Mouse (Mus musculus) inflammation-experienced regulatory T-cells, adult 6 months (primary cell): ENCODE measurements around the gene Maml3. TPM values are rescaled to one million over a fixed set of nuclear protein-coding genes. Genes with fewer than 3 reads are reported as not detected.

ENCODE experiments used
- ATAC-seq: one replicate; pipeline ENCODE4 v1.8.0; 2017
- polyA plus RNA-seq, 3 experiments: library from polyadenylated mRNA; unstranded; fragments of 100-300 nt; shearing (Covaris generic); gene quantifications; one replicate each; pipeline ENCODE4 v1.2.1; 2017

Maml3 gene
- polyA plus RNA-seq, 3 experiments from 2014 or later: 0.68 to 2.2 TPM; not detected in 1

GRCm38 (mm10) chr3:51817329-51817728 lies 287.5 kb downstream of the Maml3 start:
- ATAC-seq: no peak

GRCm38 (mm10) chr3:51816517-51817285 lies 288.2 kb downstream of the Maml3 start:
- no peak for ATAC-seq

- no peak for ATAC-seq
Observed at GRCm38 (mm10) chr3:51814073-51814472, 290.8 kb downstream of the Maml3 start.

DNA sequence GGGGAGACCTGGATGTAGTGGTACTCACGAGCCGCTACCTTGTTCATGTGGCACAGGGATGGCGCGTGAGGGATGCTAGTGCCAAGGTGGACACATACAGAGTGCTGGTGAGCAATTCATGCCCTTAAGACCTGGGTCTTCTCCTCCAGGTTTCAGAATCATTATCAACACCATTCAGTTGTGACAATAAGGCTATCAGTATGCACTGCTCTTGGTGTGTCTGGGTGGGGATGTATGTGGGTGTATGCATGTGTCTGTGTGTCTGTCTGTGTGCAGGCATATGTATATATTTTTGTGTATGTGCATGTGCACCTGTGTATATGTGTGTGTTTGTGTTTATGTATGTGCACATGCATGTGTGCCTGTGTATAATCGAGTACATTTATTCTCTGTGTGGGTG lies 291.7 kb downstream of the Maml3 start:
- ATAC-seq: no peak

GRCm38 (mm10) chr3:51810731-51811130 lies 294.1 kb downstream of the Maml3 start:
- ATAC-seq: no peak

DNA sequence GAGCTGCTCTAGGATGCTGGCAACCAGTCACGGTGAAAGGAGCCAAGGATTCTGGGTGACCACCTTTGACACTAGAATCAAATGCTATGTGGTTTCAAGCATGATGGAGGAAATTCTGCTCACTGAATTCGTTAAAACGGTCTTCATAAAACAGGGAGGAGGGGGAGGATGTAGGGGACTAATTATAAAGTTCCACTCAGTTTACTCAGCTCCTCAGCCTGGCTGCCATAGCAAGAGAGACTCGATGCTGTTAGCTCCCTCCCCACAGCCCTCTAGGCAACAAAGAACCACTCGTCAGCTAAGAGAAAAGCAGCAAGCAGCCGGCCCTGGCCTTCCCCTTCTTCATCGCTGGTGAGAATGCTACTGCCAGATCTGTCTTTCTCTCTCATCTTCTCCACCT lies 295.1 kb downstream of the Maml3 start:
- ATAC-seq: no peak

- no peak for ATAC-seq
Observed at GRCm38 (mm10) chr3:51807981-51808870, 296.6 kb downstream of the Maml3 start.

GRCm38 (mm10) chr3:51805488-51806318 lies 299.2 kb downstream of the Maml3 start:
- no peak for ATAC-seq

- ATAC-seq: no peak
Observed at GRCm38 (mm10) chr3:51803903-51804302, 301.0 kb downstream of the Maml3 start.

- ATAC-seq: no peak
Observed at GRCm38 (mm10) chr3:51799650-51800049, 305.2 kb downstream of the Maml3 start.

DNA sequence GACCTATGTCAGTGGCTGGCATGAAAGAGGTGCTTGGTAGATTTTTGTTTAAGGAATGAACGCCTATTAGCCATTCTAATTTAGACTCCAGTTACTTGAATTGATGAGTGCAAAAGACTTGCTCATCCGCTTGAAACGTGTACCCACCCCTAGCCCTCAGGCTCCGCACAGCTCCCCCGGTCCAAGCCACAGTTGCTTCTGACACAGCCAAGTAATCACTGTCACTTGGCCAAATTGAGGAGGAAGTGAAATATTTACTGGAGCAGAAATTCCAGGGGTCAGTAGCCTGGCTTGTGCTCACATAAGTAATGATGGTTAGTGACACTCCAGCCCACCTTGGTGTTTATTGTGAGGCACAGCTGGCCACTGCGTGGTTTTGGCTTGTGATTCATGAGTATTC lies 308.0 kb downstream of the Maml3 start:
- no peak for ATAC-seq

DNA sequence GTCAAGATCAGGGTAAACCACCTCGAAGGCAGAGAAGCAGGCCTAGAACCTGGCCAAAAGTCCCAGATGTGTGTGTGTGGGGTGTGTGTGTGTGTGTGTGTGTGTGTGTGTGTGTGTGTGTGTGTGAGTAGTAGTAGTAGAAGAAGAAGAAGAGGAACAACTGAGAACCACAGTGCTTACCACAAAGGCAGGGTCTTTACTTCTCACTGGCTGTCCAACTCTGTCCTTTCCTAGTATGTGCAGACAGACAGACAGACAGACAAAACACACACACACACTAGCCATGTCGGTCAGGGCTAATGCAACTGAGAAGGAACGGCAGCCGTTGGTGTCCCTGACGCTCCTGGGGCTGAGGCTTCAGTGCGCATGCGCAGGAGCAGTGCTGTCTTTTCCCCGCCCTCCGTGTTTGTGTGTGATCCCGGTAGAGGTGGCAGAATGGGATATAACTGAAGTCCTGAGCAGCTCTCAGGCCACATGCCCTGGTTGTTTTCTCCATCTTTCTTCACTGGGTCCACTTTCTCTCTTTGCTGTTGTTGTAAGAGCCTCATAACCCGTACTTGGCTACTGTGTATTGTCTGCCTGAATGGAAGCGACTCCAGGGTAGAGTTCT lies 308.6 kb downstream of the Maml3 start:
- peak; percentile 46 for ATAC-seq

DNA sequence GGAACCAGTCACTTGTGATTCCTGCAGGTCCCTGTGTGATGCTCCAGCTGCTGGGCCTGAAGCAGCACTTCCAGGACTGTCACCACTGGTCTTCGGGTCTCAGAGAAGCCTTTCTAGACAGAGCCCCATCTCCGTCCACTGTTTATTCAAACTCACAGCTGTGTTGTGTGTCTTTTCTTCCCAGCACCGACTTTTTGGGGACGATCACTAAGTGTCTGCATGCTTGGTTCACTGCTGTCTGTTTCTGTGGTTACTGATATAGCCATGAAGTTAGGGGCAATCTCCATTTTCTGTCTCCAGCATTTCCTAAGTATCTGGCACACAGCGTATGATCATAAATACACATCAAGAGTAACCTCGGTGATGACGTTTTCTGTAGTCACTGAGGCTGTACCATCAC lies 313.3 kb downstream of the Maml3 start:
- ATAC-seq: no peak

DNA sequence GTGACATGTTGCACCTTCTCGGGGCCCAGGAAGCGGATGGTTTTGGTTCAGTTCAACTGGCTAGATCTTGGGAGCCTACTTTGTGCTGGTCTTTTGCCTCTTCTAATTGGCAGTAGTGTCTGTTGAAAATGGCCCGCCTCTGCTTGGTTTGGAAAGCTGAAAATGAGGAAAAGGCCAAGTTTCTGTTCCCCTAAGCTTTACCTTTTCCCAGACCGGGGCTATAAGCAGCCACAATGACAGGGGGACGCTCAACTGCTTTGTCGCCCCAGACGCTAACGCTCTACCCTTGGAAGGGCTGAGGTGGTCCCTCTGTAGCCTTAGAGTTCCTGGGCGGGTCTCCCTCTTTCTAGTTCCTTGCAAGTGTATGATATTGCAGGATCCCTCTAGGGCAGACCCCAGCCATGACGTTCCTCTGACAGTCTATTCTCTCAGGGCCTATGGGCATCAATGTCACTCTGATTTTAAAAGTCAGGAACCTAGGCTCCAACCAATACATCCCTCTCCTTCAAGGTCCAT lies 315.4 kb downstream of the Maml3 start:
- no peak for ATAC-seq

- ATAC-seq: no peak
Observed at GRCm38 (mm10) chr3:51788591-51789339, 316.1 kb downstream of the Maml3 start.

GRCm38 (mm10) chr3:51787945-51788344 lies 316.9 kb downstream of the Maml3 start:
- ATAC-seq: no peak

GRCm38 (mm10) chr3:51785796-51786195 lies 319.1 kb downstream of the Maml3 start:
- ATAC-seq: no peak

GRCm38 (mm10) chr3:51782191-51782590 lies 322.7 kb downstream of the Maml3 start:
- no peak for ATAC-seq

GRCm38 (mm10) chr3:51778738-51779592 lies 325.9 kb downstream of the Maml3 start:
- no peak for ATAC-seq

GRCm38 (mm10) chr3:51778179-51778578 lies 326.7 kb downstream of the Maml3 start:
- no peak for ATAC-seq
